Mouse (Mus musculus): Measurements from ENCODE around the gene Smarcad1. TPM values are rescaled to one million over a fixed set of nuclear protein-coding genes. Genes with fewer than 3 reads are reported as not detected.

Smarcad1 gene
- polyA plus RNA-seq, 1 experiment from 2014 or later, result 139 TPM

GRCm38 (mm10) chr6:65117540-65117939 is 75.2 kb downstream of the Smarcad1 start:
- WGBS, result 95% methylated on average over 1 of the region's 1 CpGs
- no peak overlapping the region for H3K4me2 ChIP-seq
- no peaks in the 10 kb centered on the region for H3K27me3 ChIP-seq
- H3K27ac ChIP-seq, result no peak overlapping the region
- no peak overlapping the region for H3K9ac ChIP-seq
- ATAC-seq, result no peak
- no peak overlapping the region for H3K4me3 ChIP-seq
- no peaks in the 10 kb centered on the region for H3K9me3 ChIP-seq (replicated peaks)
- H3K36me3 ChIP-seq (ENCODE audit: poor library complexity, severe bottlenecking), result peaks cover 56% of the 10 kb centered on the region
- no peaks in the 10 kb centered on the region for H3K4me1 ChIP-seq

DNA sequence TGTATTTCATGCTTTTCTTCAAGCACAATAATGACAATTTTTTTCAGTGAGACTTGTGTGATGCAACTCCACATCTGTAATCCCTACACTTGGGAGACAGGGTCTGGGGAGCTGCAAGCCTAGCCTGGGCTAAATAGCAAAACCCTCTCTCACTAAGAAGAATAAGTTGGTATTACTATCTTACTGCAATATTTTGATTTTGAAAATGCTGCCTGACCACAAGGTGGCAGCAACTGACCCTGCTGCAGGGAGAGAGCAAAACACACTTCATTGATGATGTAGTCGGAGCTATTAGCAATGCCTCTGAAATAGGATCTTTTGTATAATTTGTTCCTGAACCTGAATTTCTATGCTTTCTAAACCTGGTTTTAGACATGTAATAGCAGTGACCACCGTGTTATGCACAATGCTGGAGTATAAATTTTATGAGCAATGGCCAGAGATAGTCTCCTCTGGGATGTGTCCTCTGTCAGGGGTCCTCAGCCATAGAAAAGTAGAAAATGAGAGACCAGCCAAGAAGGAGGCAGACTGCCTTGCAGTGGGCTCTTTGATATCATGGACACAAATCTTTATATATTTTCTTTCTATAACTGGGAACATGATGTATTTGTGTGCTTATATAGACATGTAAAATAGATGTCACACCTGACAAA is 83.8 kb downstream of the Smarcad1 start:
- Histone ChIP-seq H3K4me2 (no peak overlapping the region), H3K4me1 (no peaks in the 10 kb centered on the region), H3K9me3 (replicated peaks) (no peaks in the 10 kb centered on the region), H3K36me3 (ENCODE audit: poor library complexity, severe bottlenecking) (no peaks in the 10 kb centered on the region), H3K27me3 (no peaks in the 10 kb centered on the region), H3K4me3 (no peak overlapping the region), H3K9ac (no peak overlapping the region), H3K27ac (no peak overlapping the region)
- WGBS, result 7% methylated on average over 2 of the region's 2 CpGs
- ATAC-seq, result peak; percentile 57

DNA sequence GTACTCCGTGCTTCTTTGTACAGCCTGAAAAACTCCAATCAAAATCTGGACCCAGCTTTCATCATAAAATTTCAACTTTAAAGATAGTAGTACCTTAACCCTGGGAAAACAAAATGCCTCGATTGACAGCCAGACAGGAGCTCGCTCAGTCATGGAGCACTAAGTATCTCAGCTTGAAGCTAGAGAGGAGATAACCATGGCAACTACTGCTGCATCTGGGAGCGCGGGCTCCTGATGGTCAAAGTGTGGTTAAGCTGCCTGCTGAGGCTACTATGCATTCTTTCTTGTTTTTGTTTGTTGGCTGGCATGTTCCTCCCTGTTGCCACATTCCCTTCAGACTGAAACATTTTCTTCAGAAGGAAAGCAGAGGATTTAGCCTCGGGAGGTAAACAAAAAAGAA is 90.0 kb downstream of the Smarcad1 start:
- Histone ChIP-seq H3K4me2 (no peak overlapping the region), H3K27ac (no peak overlapping the region), H3K4me1 (peaks cover 2% of the 10 kb centered on the region), H3K9me3 (replicated peaks) (no peaks in the 10 kb centered on the region), H3K9ac (no peak overlapping the region), H3K4me3 (no peak overlapping the region), H3K36me3 (ENCODE audit: poor library complexity, severe bottlenecking) (no peaks in the 10 kb centered on the region), H3K27me3 (no peaks in the 10 kb centered on the region)
- WGBS, result 41% methylated on average over 6 of the region's 6 CpGs
- no peak for ATAC-seq

DNA sequence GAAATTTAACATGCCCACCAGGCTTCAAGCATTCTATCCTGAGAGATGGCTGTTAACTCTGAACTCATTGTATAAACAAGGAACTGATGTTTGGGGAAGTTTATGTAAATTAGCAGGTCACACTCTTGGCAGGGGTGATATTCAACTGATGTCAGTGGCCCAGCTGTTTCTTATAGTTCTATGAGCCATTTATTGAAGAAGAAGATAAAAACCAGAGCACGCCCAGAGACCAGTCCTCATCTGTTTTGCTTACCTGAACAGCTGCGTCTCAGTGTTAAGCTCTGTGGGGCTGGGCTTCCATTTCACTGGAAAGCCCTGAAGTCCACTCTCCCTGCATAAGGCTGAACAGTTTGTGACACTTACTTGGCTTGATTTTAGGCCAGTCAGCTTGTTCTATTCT is 95.4 kb downstream of the Smarcad1 start:
- peaks cover 21% of the 10 kb centered on the region for H3K4me1 ChIP-seq
- ATAC-seq, result peak; percentile 67
- WGBS, result 29% methylated on average over 2 of the region's 2 CpGs
- no peak overlapping the region for H3K4me3 ChIP-seq
- H3K4me2 ChIP-seq, result no peak overlapping the region
- no peaks in the 10 kb centered on the region for H3K36me3 ChIP-seq (ENCODE audit: poor library complexity, severe bottlenecking)
- no peak overlapping the region for H3K9ac ChIP-seq
- no peaks in the 10 kb centered on the region for H3K9me3 ChIP-seq (replicated peaks)
- H3K27me3 ChIP-seq, result no peaks in the 10 kb centered on the region
- peak overlapping the region; percentile 1; the same call in 1 of the 2 replicates for H3K27ac ChIP-seq

GRCm38 (mm10) chr6:65138243-65138642 is 95.9 kb downstream of the Smarcad1 start:
- no peak overlapping the region for H3K9ac ChIP-seq
- WGBS, result 49% methylated on average over 1 of the region's 1 CpGs
- H3K9me3 ChIP-seq (replicated peaks), result no peaks in the 10 kb centered on the region
- no peak overlapping the region for H3K27ac ChIP-seq
- no peak overlapping the region for H3K4me2 ChIP-seq
- no peaks in the 10 kb centered on the region for H3K27me3 ChIP-seq
- H3K4me3 ChIP-seq, result no peak overlapping the region
- no peak for ATAC-seq
- H3K4me1 ChIP-seq, result peaks cover 21% of the 10 kb centered on the region
- no peaks in the 10 kb centered on the region for H3K36me3 ChIP-seq (ENCODE audit: poor library complexity, severe bottlenecking)

DNA sequence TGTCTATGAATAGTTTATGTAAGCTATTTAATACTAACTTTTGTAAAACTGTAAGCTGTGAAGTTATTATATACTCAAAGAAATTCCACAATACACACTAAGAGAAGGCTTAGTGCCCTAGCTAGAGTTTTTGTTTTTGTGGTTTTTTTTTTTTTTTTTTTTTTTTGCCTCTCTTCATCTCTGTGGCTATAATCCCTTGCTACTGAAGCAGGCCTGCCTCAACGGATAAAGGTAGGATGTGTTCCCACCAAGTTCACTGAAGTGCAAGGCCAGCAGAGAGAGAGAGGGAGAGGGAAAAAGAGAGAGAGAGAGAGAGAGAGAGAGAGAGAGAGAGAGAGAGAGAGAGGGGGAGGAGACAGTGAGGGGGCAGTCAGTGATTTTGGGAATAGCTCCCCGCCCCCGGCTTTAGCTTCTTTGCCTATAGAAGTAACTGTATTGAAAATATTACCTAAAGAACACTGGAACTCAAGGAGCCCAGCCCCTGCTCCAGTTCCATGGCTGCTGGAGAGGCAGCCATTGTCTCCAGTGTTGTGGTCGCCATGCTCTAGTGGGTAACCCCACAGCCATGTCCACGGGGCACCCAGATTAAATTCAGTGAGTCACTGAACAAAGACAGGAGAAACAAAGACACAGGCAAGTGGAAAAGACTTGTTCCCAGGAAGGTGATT is 97.8 kb downstream of the Smarcad1 start:
- peak; percentile 58 for ATAC-seq
- H3K9me3 ChIP-seq (replicated peaks), result no peaks in the 10 kb centered on the region
- no peaks in the 10 kb centered on the region for H3K27me3 ChIP-seq
- no peaks in the 10 kb centered on the region for H3K36me3 ChIP-seq (ENCODE audit: poor library complexity, severe bottlenecking)
- H3K9ac ChIP-seq, result no peak overlapping the region
- H3K4me3 ChIP-seq, result no peak overlapping the region
- H3K27ac ChIP-seq, result no peak overlapping the region
- 24% methylated on average over 5 of the region's 5 CpGs for WGBS
- H3K4me2 ChIP-seq, result no peak overlapping the region
- H3K4me1 ChIP-seq, result peaks cover 29% of the 10 kb centered on the region

DNA sequence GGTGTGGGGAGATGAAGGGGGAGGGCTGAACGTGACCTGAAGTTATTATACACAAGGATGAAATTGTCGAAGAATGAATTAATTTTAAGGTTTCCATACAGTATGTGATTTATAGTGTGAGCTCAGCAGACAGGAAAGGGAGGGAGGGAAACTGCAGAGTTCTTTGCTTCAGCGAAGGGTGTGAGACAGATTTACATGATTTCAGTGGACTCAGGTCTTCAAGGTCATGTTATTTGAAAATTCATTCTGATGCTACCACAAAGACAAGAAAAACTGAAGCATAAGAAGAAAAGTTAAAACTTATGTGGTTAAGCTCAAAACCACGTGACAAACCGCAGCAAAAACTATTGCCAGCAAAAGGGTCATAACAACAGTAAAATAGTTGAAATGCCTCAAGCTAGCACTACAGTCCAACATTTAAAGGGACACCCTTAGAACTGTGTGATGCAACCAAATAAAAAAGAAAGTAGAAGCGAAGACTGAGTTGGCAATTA is 98.4 kb downstream of the Smarcad1 start:
- H3K27ac ChIP-seq, result no peak overlapping the region
- 62% methylated on average over 6 of the region's 6 CpGs for WGBS
- no peak for ATAC-seq

DNA sequence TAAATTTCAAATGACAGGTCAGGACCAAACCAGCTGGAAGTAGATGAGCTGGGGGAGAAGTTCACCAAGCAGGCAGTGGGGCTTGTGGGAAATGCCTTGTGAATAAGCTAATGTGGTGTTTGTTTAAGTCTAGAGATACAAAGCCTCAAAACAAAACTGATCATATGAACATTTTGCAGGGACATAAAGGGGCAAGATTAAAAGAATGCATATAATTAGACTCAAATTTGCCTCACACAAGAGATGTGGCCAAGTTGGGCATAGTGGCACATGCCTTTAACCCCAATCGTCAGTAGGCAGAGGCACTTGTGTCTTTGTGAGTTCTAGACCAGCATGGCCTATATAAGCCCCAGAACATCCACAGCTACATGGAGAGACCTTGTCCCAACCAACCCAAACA is 99.9 kb downstream of the Smarcad1 start:
- 86% methylated on average over 1 of the region's 1 CpGs for WGBS
- no peak for ATAC-seq
- Histone ChIP-seq H3K9me3 (replicated peaks) (no peaks in the 10 kb centered on the region), H3K36me3 (ENCODE audit: poor library complexity, severe bottlenecking) (no peaks in the 10 kb centered on the region), H3K27me3 (no peaks in the 10 kb centered on the region), H3K9ac (no peak overlapping the region), H3K4me3 (no peak overlapping the region), H3K4me1 (peaks cover 27% of the 10 kb centered on the region), H3K27ac (no peak overlapping the region), H3K4me2 (no peak overlapping the region)

More for the DNA sequence above, 98.4 kb downstream of the Smarcad1 start:
- no peak overlapping the region for H3K4me3 ChIP-seq
- H3K27me3 ChIP-seq, result no peaks in the 10 kb centered on the region
- H3K36me3 ChIP-seq (ENCODE audit: poor library complexity, severe bottlenecking), result no peaks in the 10 kb centered on the region
- no peaks in the 10 kb centered on the region for H3K9me3 ChIP-seq (replicated peaks)
- peaks cover 29% of the 10 kb centered on the region for H3K4me1 ChIP-seq
- no peak overlapping the region for H3K4me2 ChIP-seq
- H3K9ac ChIP-seq, result no peak overlapping the region

- H3K4me2 ChIP-seq, result no peak within 1 kb of the TSS
- peaks cover 17% of the 10 kb centered on the region; the same call in 1 of the 2 replicates for H3K4me1 ChIP-seq
- H3K9me3 ChIP-seq (replicated peaks), result no peaks in the 10 kb centered on the region
- no peak within 1 kb of the TSS for H3K9ac ChIP-seq
- no peak within 1 kb of the TSS for H3K27ac ChIP-seq
- ATAC-seq, result no peak
- no peaks in the 10 kb centered on the region for H3K36me3 ChIP-seq (ENCODE audit: poor library complexity, severe bottlenecking)
- H3K4me3 ChIP-seq, result no peak within 1 kb of the TSS
- WGBS, result 37% methylated on average over 16 of the region's 16 CpGs
- no peaks in the 10 kb centered on the region for H3K27me3 ChIP-seq
Measured at GRCm38 (mm10) chr6:65144621-65145205, 102.3 kb downstream of the Smarcad1 start, which contains the start of gene Hpgds. TSS of gene Hpgds (minus strand) at chr6:65144908.

DNA sequence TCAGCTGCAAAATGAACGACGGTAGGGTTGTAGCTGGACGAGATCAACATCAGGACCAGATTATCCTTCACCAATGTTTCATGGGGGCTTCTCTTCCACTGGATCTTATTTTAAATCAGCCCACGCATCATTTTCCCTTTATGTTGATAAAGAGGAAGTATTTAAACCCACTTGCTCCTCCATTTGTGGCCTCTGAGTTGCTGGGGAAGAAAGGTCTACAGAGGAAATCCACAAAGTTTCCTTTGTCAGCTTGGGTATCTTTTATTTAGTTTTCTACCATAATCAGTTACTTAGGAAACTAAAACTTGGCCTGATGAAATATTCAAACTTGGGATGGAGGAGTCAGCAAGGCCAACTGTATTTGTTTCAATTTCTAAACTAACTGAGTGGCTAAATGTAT is 104.0 kb downstream of the Smarcad1 start:
- H3K36me3 ChIP-seq (ENCODE audit: poor library complexity, severe bottlenecking), result no peaks in the 10 kb centered on the region
- H3K9ac ChIP-seq, result no peak overlapping the region
- ATAC-seq, result no peak
- H3K4me1 ChIP-seq, result peaks cover 8% of the 10 kb centered on the region; the same call in 1 of the 2 replicates
- no peak overlapping the region for H3K4me3 ChIP-seq
- 94% methylated on average over 4 of the region's 4 CpGs for WGBS
- no peak overlapping the region for H3K27ac ChIP-seq
- H3K9me3 ChIP-seq (replicated peaks), result no peaks in the 10 kb centered on the region
- no peak overlapping the region for H3K4me2 ChIP-seq
- H3K27me3 ChIP-seq, result no peaks in the 10 kb centered on the region

- Histone ChIP-seq H3K36me3 (ENCODE audit: poor library complexity, severe bottlenecking) (no peaks in the 10 kb centered on the region), H3K27ac (no peak overlapping the region), H3K27me3 (no peaks in the 10 kb centered on the region), H3K4me2 (peak overlapping the region; percentile 47), H3K4me3 (peak overlapping the region; percentile 7; the same call in 1 of the 2 replicates), H3K9ac (no peak overlapping the region), H3K9me3 (replicated peaks) (no peaks in the 10 kb centered on the region), H3K4me1 (no peaks in the 10 kb centered on the region)
- ATAC-seq, result no peak
- WGBS, result 10% methylated on average over 22 of the region's 22 CpGs
Measured at GRCm38 (mm10) chr6:65150703-65151102, 108.3 kb downstream of the Smarcad1 start.

DNA sequence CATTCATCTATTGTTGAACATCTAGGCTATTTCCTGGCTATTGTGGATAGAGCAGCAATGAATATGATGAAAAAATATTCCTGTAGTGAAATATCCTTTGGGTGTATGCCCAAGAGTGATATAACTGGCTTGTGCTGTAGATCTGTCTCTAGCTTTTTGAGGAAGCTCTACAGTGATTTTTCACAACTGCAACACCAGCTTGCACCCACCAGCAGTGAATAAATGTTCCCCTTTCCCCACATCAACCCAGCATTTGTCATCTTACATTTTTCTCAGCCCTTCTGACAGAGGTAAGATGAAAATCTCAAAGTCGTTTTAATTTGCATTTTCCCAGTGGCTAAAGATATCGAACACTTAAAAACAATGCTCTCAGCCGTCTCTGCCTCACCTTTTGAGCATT is 111.2 kb downstream of the Smarcad1 start:
- Histone ChIP-seq H3K27ac (no peak overlapping the region), H3K9me3 (replicated peaks) (no peaks in the 10 kb centered on the region), H3K4me3 (no peak overlapping the region), H3K36me3 (ENCODE audit: poor library complexity, severe bottlenecking) (no peaks in the 10 kb centered on the region), H3K9ac (no peak overlapping the region), H3K4me1 (no peaks in the 10 kb centered on the region), H3K4me2 (no peak overlapping the region), H3K27me3 (no peaks in the 10 kb centered on the region)
- ATAC-seq, result no peak
- WGBS, result 84% methylated on average over 3 of the region's 3 CpGs
